Mouse (Mus musculus): ENCODE results near the gene Dnttip1. TPM values are rescaled to one million over a fixed set of nuclear protein-coding genes. Genes with fewer than 3 reads are reported as not detected.

Gene Dnttip1
- polyA plus RNA-seq, 1 experiment from 2014 or later: 80.2 TPM

Other genes with a start within 250 kb of the Dnttip1 start
- 47.2 and 52.2 TPM in 2 replicates for gene Pigt, start 248.5 kb upstream of the Dnttip1 start, polyA plus RNA-seq (2015; fragmentation: Nextera tagmentation; extraction: Ambion mirVana)
- gene Wfdc2, start 183.6 kb upstream of the Dnttip1 start, polyA plus RNA-seq (2015; fragmentation: Nextera tagmentation; extraction: Ambion mirVana): 15.4 and 21.2 TPM in 2 replicates
- not detected in 2 replicates for gene Spint3, start 172.5 kb upstream of the Dnttip1 start, polyA plus RNA-seq (2015; fragmentation: Nextera tagmentation; extraction: Ambion mirVana)
- gene Wfdc6a, start 160.5 kb upstream of the Dnttip1 start, polyA plus RNA-seq (2015; fragmentation: Nextera tagmentation; extraction: Ambion mirVana): not detected in 2 replicates
- not detected in 2 replicates for gene Eppin, start 152.4 kb upstream of the Dnttip1 start, polyA plus RNA-seq (2015; fragmentation: Nextera tagmentation; extraction: Ambion mirVana)
- not detected in 2 replicates for gene Wfdc6b, start 132.5 kb upstream of the Dnttip1 start, polyA plus RNA-seq (2015; fragmentation: Nextera tagmentation; extraction: Ambion mirVana)
- not detected in 2 replicates for gene Wfdc8, start 132.4 kb upstream of the Dnttip1 start, polyA plus RNA-seq (2015; fragmentation: Nextera tagmentation; extraction: Ambion mirVana)
- gene Wfdc16, start 107.2 kb upstream of the Dnttip1 start, polyA plus RNA-seq (2015; fragmentation: Nextera tagmentation; extraction: Ambion mirVana): not detected in 2 replicates
- gene Wfdc10, start 89.9 kb upstream of the Dnttip1 start, polyA plus RNA-seq (2015; fragmentation: Nextera tagmentation; extraction: Ambion mirVana): not detected in 2 replicates
- not detected in 2 replicates for gene Wfdc9, start 89.4 kb upstream of the Dnttip1 start, polyA plus RNA-seq (2015; fragmentation: Nextera tagmentation; extraction: Ambion mirVana)
- not detected in 2 replicates for gene Wfdc11, start 71.9 kb upstream of the Dnttip1 start, polyA plus RNA-seq (2015; fragmentation: Nextera tagmentation; extraction: Ambion mirVana)
- gene Wfdc13, start 60.9 kb upstream of the Dnttip1 start, polyA plus RNA-seq (2015; fragmentation: Nextera tagmentation; extraction: Ambion mirVana): not detected in 2 replicates
- not detected in 2 replicates for gene Spint4, start 47.5 kb upstream of the Dnttip1 start, polyA plus RNA-seq (2015; fragmentation: Nextera tagmentation; extraction: Ambion mirVana)
- gene Spint5, start 30.7 kb upstream of the Dnttip1 start, polyA plus RNA-seq (2015; fragmentation: Nextera tagmentation; extraction: Ambion mirVana): not detected in 2 replicates
- 0.92 and 1.4 TPM in 2 replicates for gene Wfdc3, start 52 bp upstream of the Dnttip1 start, polyA plus RNA-seq (2015; fragmentation: Nextera tagmentation; extraction: Ambion mirVana)
- gene Ube2c, start 23.9 kb downstream of the Dnttip1 start, polyA plus RNA-seq (2015; fragmentation: Nextera tagmentation; extraction: Ambion mirVana): 476 and 507 TPM in 2 replicates
- gene Tnnc2, start 34.0 kb downstream of the Dnttip1 start, polyA plus RNA-seq (2015; fragmentation: Nextera tagmentation; extraction: Ambion mirVana): not detected in 2 replicates
- 14.7 and 15.4 TPM in 2 replicates for gene Snx21, start 39.8 kb downstream of the Dnttip1 start, polyA plus RNA-seq (2015; fragmentation: Nextera tagmentation; extraction: Ambion mirVana)
- 16.5 and 17.0 TPM in 2 replicates for gene Acot8, start 58.9 kb downstream of the Dnttip1 start, polyA plus RNA-seq (2015; fragmentation: Nextera tagmentation; extraction: Ambion mirVana)
- gene Zswim3, start 59.1 kb downstream of the Dnttip1 start, polyA plus RNA-seq (2015; fragmentation: Nextera tagmentation; extraction: Ambion mirVana): 11.7 and 12.1 TPM in 2 replicates
- 22.1 and 23.2 TPM in 2 replicates for gene Zswim1, start 76.7 kb downstream of the Dnttip1 start, polyA plus RNA-seq (2015; fragmentation: Nextera tagmentation; extraction: Ambion mirVana)
- gene Spata25, start 82.6 kb downstream of the Dnttip1 start, polyA plus RNA-seq (2015; fragmentation: Nextera tagmentation; extraction: Ambion mirVana): not detected in 2 replicates
- gene Ctsa, start 86.9 kb downstream of the Dnttip1 start, polyA plus RNA-seq (2015; fragmentation: Nextera tagmentation; extraction: Ambion mirVana): 82.7 and 91.6 TPM in 2 replicates
- gene Neurl2, start 87.5 kb downstream of the Dnttip1 start, polyA plus RNA-seq (2015; fragmentation: Nextera tagmentation; extraction: Ambion mirVana): 4.0 and 4.2 TPM in 2 replicates
- 34.3 and 35.4 TPM in 2 replicates for gene Pltp, start 111.7 kb downstream of the Dnttip1 start, polyA plus RNA-seq (2015; fragmentation: Nextera tagmentation; extraction: Ambion mirVana)
- gene Pcif1, start 133.3 kb downstream of the Dnttip1 start, polyA plus RNA-seq (2015; fragmentation: Nextera tagmentation; extraction: Ambion mirVana): 101 and 107 TPM in 2 replicates
- gene Zfp335, start 165.8 kb downstream of the Dnttip1 start, polyA plus RNA-seq (2015; fragmentation: Nextera tagmentation; extraction: Ambion mirVana): 12.2 and 15.1 TPM in 2 replicates
- 8.6 and 10.6 TPM in 2 replicates for gene Mmp9, start 194.8 kb downstream of the Dnttip1 start, polyA plus RNA-seq (2015; fragmentation: Nextera tagmentation; extraction: Ambion mirVana)
- gene Slc12a5, start 214.8 kb downstream of the Dnttip1 start, polyA plus RNA-seq (2015; fragmentation: Nextera tagmentation; extraction: Ambion mirVana): 5.7 and 8.8 TPM in 2 replicates

All from forebrain, embryonic 13.5 days (tissue).